Mouse (Mus musculus) lung, adult 2 months (tissue): ENCODE data around the gene Spcs2.

Experiments used
- CTCF ChIP-seq: fragments of 200-500 bp; IDR thresholded peaks from 2 replicates; pipeline ENCODE4 v1.5.1; 2011; ENCODE audit warnings: mild to moderate bottlenecking, low read length, control low read depth; ENCODE audit not compliant: insufficient read depth
- POLR2A ChIP-seq: fragments of 200-500 bp; IDR thresholded peaks from 2 replicates; pipeline ENCODE4 v1.6.1; 2011; ENCODE audit warnings: low read depth, mild to moderate bottlenecking, control low read depth, low read length, borderline replicate concordance; ENCODE audit errors: extremely low read depth

GRCm38 (mm10) chr7:99911038-99911437 lies 47.8 kb upstream of the Spcs2 start:
- no peak for TF ChIP-seq CTCF
- TF ChIP-seq POLR2A, result no peak
